Mouse (Mus musculus): ENCODE data around the gene Slfn2. TPM values are rescaled to one million over a fixed set of nuclear protein-coding genes. Genes with fewer than 3 reads are reported as not detected.

Slfn2 gene
- polyA plus RNA-seq (2014; fragmentation: Illumina TruSeq; extraction: RNeasy Lipid Tissue Mini Kit (QIAGEN cat#74804); ENCODE audit: insufficient read depth, low read depth, low replicate concordance): 54.1 TPM

GRCm38 (mm10) chr11:83064946-83065345 lies at the start of gene Slfn2:
Gene Slfn2 (plus strand): TSS chr11:83065112.

GRCm38 (mm10) chr11:83020621-83021020 lies 44.3 kb upstream of the Slfn2 start, which contains the start of gene Slfn8:
Gene Slfn8 (minus strand): TSS chr11:83020810.

GRCm38 (mm10) chr11:83116597-83117227 lies 51.8 kb downstream of the Slfn2 start, which contains the start of gene Slfn1:
Gene Slfn1 (plus strand): TSS chr11:83116849.

Other genes starting within 250 kb of the Slfn2 start
- gene Rffl, start 193.9 kb upstream of the Slfn2 start, polyA plus RNA-seq (2014; fragmentation: Illumina TruSeq; extraction: RNeasy Lipid Tissue Mini Kit (QIAGEN cat#74804); ENCODE audit: insufficient read depth, low read depth, low replicate concordance): 5.7 TPM
- 6.8 TPM for gene Rad51d, start 174.5 kb upstream of the Slfn2 start, polyA plus RNA-seq (2014; fragmentation: Illumina TruSeq; extraction: RNeasy Lipid Tissue Mini Kit (QIAGEN cat#74804); ENCODE audit: insufficient read depth, low read depth, low replicate concordance)
- not detected for gene Fndc8, start 173.0 kb upstream of the Slfn2 start, polyA plus RNA-seq (2014; fragmentation: Illumina TruSeq; extraction: RNeasy Lipid Tissue Mini Kit (QIAGEN cat#74804); ENCODE audit: insufficient read depth, low read depth, low replicate concordance)
- gene Nle1, start 156.7 kb upstream of the Slfn2 start, polyA plus RNA-seq (2014; fragmentation: Illumina TruSeq; extraction: RNeasy Lipid Tissue Mini Kit (QIAGEN cat#74804); ENCODE audit: insufficient read depth, low read depth, low replicate concordance): 8.2 TPM
- gene Unc45b, start 154.6 kb upstream of the Slfn2 start, polyA plus RNA-seq (2014; fragmentation: Illumina TruSeq; extraction: RNeasy Lipid Tissue Mini Kit (QIAGEN cat#74804); ENCODE audit: insufficient read depth, low read depth, low replicate concordance): 23.0 TPM
- 24.0 TPM for gene Slfn5, start 113.8 kb upstream of the Slfn2 start, polyA plus RNA-seq (2014; fragmentation: Illumina TruSeq; extraction: RNeasy Lipid Tissue Mini Kit (QIAGEN cat#74804); ENCODE audit: insufficient read depth, low read depth, low replicate concordance)
- 0.55 TPM for gene Slfn9, start 73.3 kb upstream of the Slfn2 start, polyA plus RNA-seq (2014; fragmentation: Illumina TruSeq; extraction: RNeasy Lipid Tissue Mini Kit (QIAGEN cat#74804); ENCODE audit: insufficient read depth, low read depth, low replicate concordance)
- 2.4 TPM for gene Slfn8, start 44.3 kb upstream of the Slfn2 start, polyA plus RNA-seq (2014; fragmentation: Illumina TruSeq; extraction: RNeasy Lipid Tissue Mini Kit (QIAGEN cat#74804); ENCODE audit: insufficient read depth, low read depth, low replicate concordance)
- gene Slfn1, start 51.7 kb downstream of the Slfn2 start, polyA plus RNA-seq (2014; fragmentation: Illumina TruSeq; extraction: RNeasy Lipid Tissue Mini Kit (QIAGEN cat#74804); ENCODE audit: insufficient read depth, low read depth, low replicate concordance): 7.4 TPM
- 2.7 TPM for gene Slfn4, start 110.1 kb downstream of the Slfn2 start, polyA plus RNA-seq (2014; fragmentation: Illumina TruSeq; extraction: RNeasy Lipid Tissue Mini Kit (QIAGEN cat#74804); ENCODE audit: insufficient read depth, low read depth, low replicate concordance)
- gene Slfn3, start 126.2 kb downstream of the Slfn2 start, polyA plus RNA-seq (2014; fragmentation: Illumina TruSeq; extraction: RNeasy Lipid Tissue Mini Kit (QIAGEN cat#74804); ENCODE audit: insufficient read depth, low read depth, low replicate concordance): 0.60 TPM
- gene Slfn14, start 221.6 kb downstream of the Slfn2 start, polyA plus RNA-seq (2014; fragmentation: Illumina TruSeq; extraction: RNeasy Lipid Tissue Mini Kit (QIAGEN cat#74804); ENCODE audit: insufficient read depth, low read depth, low replicate concordance): not detected
- gene Ap2b1, start 233.9 kb downstream of the Slfn2 start, polyA plus RNA-seq (2014; fragmentation: Illumina TruSeq; extraction: RNeasy Lipid Tissue Mini Kit (QIAGEN cat#74804); ENCODE audit: insufficient read depth, low read depth, low replicate concordance): 29.8 TPM
- 6.6 TPM for gene Pex12, start 237.5 kb downstream of the Slfn2 start, polyA plus RNA-seq (2014; fragmentation: Illumina TruSeq; extraction: RNeasy Lipid Tissue Mini Kit (QIAGEN cat#74804); ENCODE audit: insufficient read depth, low read depth, low replicate concordance)

All from lung, adult 10 weeks (tissue).